Mouse (Mus musculus) liver, postnatal 0 days (tissue): ENCODE measurements around the gene Obsl1.

Source experiments
- CTCF ChIP-seq: sonication (generic); IDR thresholded peaks from 2 replicates; pipeline ENCODE4 v1.5.1; 2016; ENCODE audit warnings: antibody characterized with exemption, low read depth
- EP300 ChIP-seq: IDR thresholded peaks from 2 replicates; pipeline ENCODE4 v1.6.1; 2016; ENCODE audit warnings: antibody characterized with exemption, low read depth, mild to moderate bottlenecking

GRCm38 (mm10) chr1:75545965-75546956, 40.0 kb upstream of the Obsl1 start, which contains the start of gene Slc4a3:
- TF ChIP-seq EP300, result no peak
- TF ChIP-seq CTCF, result no peak
